Mouse (Mus musculus) thymus, adult 18-20 months (tissue): ENCODE results near the gene AW146154.
"Not testable (repeated sequence)": the region's sequence is repeated elsewhere in the genome, so short reads cannot be mapped to it uniquely, and the experiment has no call there.

Experiments used
- DNase-seq, 2 experiments: peaks; one replicate each; pipeline ENCODE4 v3.0.0; 2022; ENCODE audit warnings: mixed read lengths in 2 of 2

AW146154 gene

DNA sequence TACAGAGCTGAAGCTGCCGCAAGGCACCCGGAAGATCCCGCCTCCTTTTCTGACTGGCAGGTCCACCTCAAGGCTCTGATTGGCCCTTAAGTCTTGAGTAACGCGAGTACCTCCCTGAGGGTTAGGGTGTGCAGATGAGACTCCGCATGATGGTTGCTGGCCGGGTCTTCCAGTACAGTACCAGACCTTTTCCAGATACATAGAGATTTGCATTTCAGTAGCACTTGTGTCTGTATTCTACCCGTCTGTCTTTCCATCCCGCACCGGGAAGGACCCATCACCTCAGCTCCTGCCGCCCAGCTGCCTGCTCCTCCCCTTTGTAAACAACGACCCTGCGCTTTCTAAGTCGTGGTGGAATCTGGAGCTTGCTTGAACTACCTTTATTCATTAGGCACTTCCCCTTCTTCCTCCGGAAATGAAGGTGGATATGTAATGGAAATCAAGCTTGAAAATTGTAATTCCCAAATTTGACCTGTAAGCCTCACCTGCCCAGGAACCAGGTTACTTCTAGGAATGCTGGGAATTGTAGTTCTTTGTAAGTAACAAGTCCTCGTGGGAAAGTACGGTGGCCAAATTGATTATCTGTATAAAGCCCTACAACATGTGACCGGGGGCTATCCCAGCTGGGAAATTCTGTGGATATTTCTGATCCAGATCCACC, at the start of gene AW146154, which contains the start of gene Gm20449:
Gene AW146154, minus strand, starts transcription at position 502 of the 661 bp plus-strand sequence.
Gene Gm20449, minus strand, starts transcription at position 29 of the 661 bp plus-strand sequence.
- DNase-seq = peak; percentile 92 to 96

DNA sequence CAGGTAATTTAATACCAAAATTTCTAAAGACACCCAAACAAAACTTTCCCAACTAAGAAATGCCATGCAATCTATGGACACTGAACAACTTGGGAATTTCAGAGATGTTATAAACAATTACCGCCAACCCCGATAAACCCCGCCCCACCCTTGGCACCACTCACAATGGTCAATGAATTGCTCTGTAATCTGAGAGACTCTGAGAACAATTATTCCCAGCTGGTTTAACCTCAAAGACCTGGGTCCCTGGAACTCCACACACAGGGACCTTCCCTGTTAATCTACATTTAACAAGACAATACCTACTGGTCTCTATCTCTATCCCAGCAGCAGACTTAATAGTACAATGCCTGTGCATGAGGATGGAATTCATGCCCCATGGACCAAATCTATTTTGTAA, 13.0 kb upstream of the AW146154 start:
- DNase-seq = no peak

DNA sequence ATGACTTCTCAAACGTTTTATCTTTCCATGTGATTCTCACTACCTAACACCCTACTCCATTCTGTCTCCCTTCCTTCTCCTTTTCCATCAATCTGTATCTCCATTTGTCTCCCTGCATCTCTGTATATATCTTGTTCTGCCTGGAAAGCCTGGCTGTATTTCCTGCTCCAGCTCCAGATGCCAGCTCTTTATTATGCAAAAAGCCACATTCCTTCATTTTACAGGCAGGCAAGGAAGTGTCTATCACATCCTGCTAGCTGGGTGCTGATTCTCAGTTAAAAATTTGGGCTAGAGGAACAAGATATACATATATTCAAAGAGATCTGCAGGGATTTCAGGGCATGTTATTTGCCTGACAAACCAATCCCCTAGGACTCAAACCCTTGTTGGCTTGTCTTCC, 12.5 kb upstream of the AW146154 start:
- no peak for DNase-seq

DNA sequence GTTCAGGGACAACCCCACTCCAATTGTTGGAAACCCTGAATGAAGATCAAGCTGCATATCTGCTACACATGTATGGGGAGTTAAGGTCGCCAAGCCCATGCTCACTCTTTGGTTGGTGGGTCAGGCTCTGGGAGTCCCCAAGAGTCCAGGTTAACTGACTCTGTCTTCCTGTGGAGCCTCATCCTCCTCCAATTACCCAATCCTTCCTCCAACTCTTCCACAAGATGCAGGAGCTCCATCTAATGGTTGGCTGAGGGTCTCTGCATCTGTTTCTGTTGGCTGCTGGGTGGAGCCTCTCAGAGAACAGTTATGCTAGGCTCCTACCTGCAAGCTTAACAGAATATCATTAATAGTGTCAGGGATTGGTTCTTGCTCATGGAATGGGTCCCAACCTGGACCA, 2.7 kb upstream of the AW146154 start:
- DNase-seq = no peak

DNA sequence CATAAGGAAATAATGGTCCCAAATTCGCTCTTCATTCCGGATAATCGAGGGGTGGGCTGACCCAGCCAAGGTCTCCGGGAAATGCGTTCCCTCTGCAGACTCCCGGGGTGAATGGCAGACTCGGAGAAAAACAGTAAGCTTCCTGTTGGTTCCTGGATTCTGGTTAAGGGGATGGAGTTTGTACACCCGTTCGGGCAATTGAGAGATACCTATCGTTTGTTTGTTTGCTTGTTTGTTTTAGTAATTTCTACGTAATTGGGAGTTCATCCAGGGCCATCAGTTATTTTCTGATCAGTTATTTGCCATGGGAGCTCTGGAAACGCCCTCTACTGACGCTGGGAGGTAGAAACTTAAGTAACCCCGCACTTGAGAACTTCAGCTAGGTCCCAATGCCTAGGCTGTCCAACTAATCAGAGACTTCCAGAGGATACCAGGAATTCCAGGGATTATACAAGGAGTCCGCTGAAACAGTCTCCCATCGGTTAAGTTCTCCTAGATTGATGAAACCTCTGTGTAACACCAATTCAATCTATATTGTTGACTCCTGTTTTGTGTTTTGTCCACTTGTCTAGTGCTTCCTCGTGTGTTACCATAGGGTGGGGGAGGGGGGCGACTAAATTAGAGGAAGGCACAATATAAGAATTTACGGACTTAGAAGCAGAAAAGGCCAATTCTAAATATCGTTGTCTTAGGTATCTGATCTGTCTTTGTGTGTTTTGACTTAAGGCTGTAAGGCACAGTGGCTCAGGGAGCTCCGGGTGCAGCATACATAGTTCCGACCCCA, 653 bp upstream of the AW146154 start:
- DNase-seq = peak; percentile 29 to 54

DNA sequence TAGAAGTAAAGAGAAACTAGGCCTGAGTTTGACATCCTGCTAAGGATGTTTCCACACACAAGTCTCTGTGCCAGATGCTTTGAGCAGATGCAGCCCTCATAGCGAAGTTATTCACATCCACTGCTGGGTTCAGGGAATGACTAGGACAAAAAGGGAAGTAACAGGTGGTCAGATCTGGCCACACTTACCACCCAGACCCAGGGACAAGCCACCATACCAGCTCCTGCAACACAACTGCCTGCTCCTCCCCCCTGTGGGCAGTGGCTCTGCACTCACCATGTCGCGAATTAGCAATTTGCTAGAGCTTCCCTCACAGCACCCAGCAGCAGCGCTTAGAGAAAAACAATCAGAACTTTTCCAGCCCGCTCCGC, 687 bp downstream of the AW146154 start:
- not testable (repeated sequence) for DNase-seq

DNA sequence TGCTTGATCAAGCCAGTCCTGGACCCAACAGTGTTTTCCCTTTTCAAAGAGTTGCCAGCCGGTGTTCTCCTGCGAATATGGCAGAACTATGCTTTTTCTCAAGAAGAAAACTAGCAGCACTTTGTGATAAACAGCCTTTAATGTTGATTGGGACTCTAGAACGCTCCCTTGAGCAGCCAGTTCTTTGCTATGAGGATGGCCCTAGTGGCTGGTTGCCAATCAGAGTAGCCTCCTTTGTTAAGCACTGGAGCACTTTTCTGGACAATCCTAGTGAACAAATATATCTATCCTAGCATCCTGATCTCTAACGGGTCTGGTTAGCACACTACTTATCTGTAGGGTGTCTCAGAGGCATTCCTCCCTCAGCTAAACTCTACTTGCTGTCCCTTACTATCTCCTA, 1.2 kb downstream of the AW146154 start:
- not testable (repeated sequence) for DNase-seq

DNA sequence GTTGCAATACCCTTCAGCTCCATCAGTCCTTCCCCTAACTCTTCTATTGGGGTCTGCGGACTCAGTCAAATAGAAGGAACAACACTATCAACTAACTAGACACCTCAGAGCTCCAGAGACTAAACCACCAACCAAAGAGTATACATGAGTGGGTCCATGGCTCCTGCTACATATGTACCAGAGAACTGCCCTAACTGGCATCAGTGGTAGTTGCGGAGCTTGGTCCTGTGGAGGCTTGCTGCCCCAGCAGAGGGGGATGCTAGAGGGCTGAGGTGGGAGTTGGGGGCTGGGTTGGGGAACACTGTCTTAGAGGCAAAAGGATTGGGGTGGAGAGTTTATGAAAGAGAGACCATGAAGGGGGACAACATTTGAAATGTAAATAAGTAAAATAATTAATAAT, 1.8 kb downstream of the AW146154 start:
- DNase-seq = peak in 1 of 2 experiments; percentile 12

DNA sequence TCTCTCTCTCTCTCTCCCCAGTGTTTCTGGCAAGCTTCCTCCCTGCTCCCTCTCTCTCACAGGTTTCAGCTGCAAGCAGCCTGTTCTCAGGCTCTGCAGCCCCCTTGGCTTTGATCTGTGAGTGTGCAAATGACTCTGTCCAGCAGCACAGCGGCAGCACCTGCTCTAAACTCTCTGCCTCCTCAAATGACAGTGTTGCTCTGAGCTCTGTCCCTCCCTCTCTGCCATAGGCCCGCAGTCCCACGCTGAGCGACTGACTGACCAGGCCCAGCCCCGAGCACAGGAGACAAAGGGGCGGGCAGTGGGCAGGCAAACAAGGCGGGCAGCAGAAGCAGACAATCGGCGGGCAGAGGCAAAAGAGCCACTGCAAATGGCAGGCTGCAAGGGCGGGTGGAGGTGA, 47.8 kb downstream of the AW146154 start:
- DNase-seq = no peak

DNA sequence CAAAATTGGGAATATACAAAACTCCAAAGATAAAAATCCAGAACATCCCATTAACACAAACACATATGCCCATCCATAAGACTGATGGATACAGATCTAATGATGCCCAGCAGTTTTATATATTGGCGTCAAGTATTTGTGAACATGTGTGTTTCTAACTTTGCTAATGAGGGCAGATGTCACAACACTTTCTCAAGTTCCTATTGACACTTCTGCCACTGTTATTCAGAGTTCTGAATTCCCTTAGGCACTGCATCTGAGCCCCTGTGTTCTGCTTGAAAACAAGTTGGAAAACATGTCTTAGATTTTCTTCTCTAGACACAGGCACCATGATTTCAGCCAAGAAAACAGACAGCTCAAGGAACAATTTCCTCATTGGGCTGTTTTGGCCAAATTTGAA, 51.1 kb downstream of the AW146154 start, which contains the start of gene Vmn2r57:
Gene Vmn2r57, minus strand, starts transcription at position 101 of the 400 bp plus-strand sequence.
- DNase-seq = not testable (repeated sequence)
